Mouse (Mus musculus) spleen, adult 2 months (tissue): ENCODE results near the gene Psme4. TPM values are rescaled to one million over a fixed set of nuclear protein-coding genes. Genes with fewer than 3 reads are reported as not detected.
"Not testable (repeated sequence)": the region's sequence is repeated elsewhere in the genome, so short reads cannot be mapped to it uniquely, and the experiment has no call there.

Experiments
- DNase-seq, 2 experiments: peaks; one replicate each; pipeline versions ENCODE4 v3.0.0 to v3.0.0-alpha.2; 2012 to 2021; ENCODE audit warnings: low spot score in 2 of 2, low read depth in 1 of 2
- H3K27ac ChIP-seq: fragments of 200-500 bp; 2 replicates; pipeline ENCODE4 v1.5.1; 2012; ENCODE audit warnings: low read length, inconsistent platforms; ENCODE audit not compliant: insufficient read depth
- H3K27me3 ChIP-seq: fragments of 200-500 bp; 2 replicates; pipeline ENCODE4 v1.6.1; 2012; ENCODE audit warnings: mild to moderate bottlenecking, moderate library complexity, low read length, inconsistent platforms; ENCODE audit not compliant: control insufficient read depth, insufficient read depth
- H3K36me3 ChIP-seq: fragments of 200-500 bp; 2 replicates; pipeline ENCODE4 v1.6.1; 2012; ENCODE audit warnings: mild to moderate bottlenecking, low read length, inconsistent platforms; ENCODE audit not compliant: control insufficient read depth, insufficient read depth
- H3K4me1 ChIP-seq: fragments of 200-500 bp; 2 replicates; pipeline ENCODE4 v1.6.1; 2011; ENCODE audit warnings: inconsistent platforms; ENCODE audit not compliant: control insufficient read depth, insufficient read depth, insufficient read length
- H3K4me3 ChIP-seq: fragments of 200-500 bp; 2 replicates; pipeline ENCODE4 v1.5.1; 2011; ENCODE audit warnings: mild to moderate bottlenecking, inconsistent platforms; ENCODE audit not compliant: insufficient read depth, insufficient read length; ENCODE audit errors: extremely low read depth
- CTCF ChIP-seq: fragments of 200-500 bp; IDR thresholded peaks from 2 replicates; pipeline ENCODE4 v1.5.1; 2011; ENCODE audit warnings: mild to moderate bottlenecking, inconsistent platforms; ENCODE audit not compliant: insufficient read depth, insufficient read length, insufficient replicate concordance; ENCODE audit errors: extremely low read depth
- POLR2A ChIP-seq: fragments of 200-500 bp; IDR thresholded peaks from 2 replicates; pipeline ENCODE4 v1.6.1; 2011; ENCODE audit warnings: low read depth, low read length, inconsistent platforms
- WGBS: fragments of 180-500 bp; shearing (Covaris S2); methylation state at CpG from one replicate; pipeline ENCODE4 v1.1.7; 2018; 5-methylcytosine and 5-hydroxymethylcytosine counted together
- polyA plus RNA-seq: library from polyadenylated mRNA; depleted of rRNA; stranded (reverse); fragments of >200 nt; gene quantifications from 2 replicates; pipeline ENCODE4 v1.2.3, GENCODE M21; 2012

The Psme4 gene
- polyA plus RNA-seq, 1 experiment, result 4.3 TPM

- Histone ChIP-seq H3K27ac (no peak overlapping the region), H3K36me3 (no peaks in the 10 kb centered on the region), H3K4me1 (peaks cover 1% of the 10 kb centered on the region; the same call in 1 of the 2 replicates), H3K4me3 (no peak overlapping the region), H3K27me3 (peaks cover 3% of the 10 kb centered on the region)
- no peak for TF ChIP-seq POLR2A
- no peak for TF ChIP-seq CTCF
- DNase-seq, result no peak
- WGBS, result 93% methylated on average over 3 of the region's 3 CpGs
Measured at GRCm38 (mm10) chr11:30750039-30750823, 21.3 kb upstream of the Psme4 start.

- H3K4me1 ChIP-seq, result peaks cover 2% of the 10 kb centered on the region; the same call in 1 of the 2 replicates
- H3K27me3 ChIP-seq, result peaks cover 4% of the 10 kb centered on the region
- no peaks in the 10 kb centered on the region for H3K36me3 ChIP-seq
- no peak overlapping the region for H3K27ac ChIP-seq
- TF ChIP-seq CTCF (no peak), POLR2A (no peak)
- 93% methylated on average over 3 of the region's 3 CpGs for WGBS
- H3K4me3 ChIP-seq, result no peak overlapping the region
- DNase-seq, result no peak
Measured at GRCm38 (mm10) chr11:30752956-30753355, 18.6 kb upstream of the Psme4 start.

DNA sequence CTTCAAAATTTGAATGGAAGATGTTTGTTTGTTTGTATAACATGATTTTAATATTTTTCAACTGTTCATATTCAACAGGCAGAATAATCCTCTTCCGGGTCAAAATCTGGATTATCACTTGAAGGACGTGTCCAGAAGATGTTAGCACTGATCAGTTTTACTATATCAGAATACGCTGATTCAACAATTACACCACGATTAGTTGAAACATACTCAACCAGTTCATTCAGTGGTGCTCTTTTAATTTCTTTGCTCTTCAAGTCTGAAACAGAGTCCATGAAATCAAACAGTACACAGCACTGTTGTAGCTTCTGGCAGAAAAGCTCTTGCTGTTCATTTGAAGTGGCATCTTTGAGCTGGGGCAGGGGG lies 17.1 kb upstream of the Psme4 start:
- peak overlapping the region; percentile 4; the same call in 1 of the 2 replicates for H3K4me3 ChIP-seq
- 72% methylated on average over 4 of the region's 4 CpGs for WGBS
- H3K4me1 ChIP-seq, H3K27ac ChIP-seq, H3K36me3 ChIP-seq, DNase-seq, H3K27me3 ChIP-seq: not testable (repeated sequence)

DNA sequence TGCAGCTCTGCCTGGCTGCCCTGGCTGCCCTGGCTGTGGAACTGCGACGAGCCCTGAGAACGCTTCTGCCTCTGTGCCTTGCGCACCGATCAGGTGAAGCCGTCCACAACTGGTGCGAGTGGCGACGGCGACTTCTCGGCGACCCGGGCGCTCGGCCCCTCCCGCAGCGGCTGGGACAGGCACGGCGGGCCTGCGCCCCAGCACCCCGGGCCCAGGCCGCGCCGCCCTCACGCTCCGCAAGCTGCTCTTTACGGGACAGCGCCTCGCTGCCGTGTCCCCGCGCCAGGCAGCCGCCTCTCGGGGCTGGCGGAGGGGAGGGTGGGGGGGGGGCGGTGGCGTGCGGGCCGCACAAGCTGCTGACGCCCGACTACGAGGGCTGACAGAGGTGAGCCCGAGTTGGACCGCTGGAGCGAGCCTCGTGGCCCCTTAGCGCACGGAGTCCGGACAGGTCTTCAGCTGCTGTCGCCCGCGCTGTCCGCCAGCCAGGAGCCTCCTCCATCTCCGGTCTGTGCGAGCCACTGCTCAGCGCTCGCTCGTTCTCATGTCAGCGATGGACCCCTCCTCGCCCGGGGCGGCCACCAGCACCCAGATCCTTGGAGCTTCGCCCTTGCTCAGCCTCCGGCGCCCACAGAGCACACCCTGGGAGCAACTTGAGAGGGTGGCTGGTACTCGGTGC lies 16.5 kb upstream of the Psme4 start:
- no peak for DNase-seq
- peaks cover 4% of the 10 kb centered on the region for H3K27me3 ChIP-seq
- WGBS, result 3% methylated on average over 58 of the region's 66 CpGs
- no peak for TF ChIP-seq CTCF
- no peak for TF ChIP-seq POLR2A
- peak overlapping the region; percentile 4; the same call in 1 of the 2 replicates for H3K4me3 ChIP-seq
- H3K27ac ChIP-seq, result no peak overlapping the region
- H3K36me3 ChIP-seq, result no peaks in the 10 kb centered on the region
- H3K4me1 ChIP-seq, result peaks cover 2% of the 10 kb centered on the region; the same call in 1 of the 2 replicates

- no peak overlapping the region for H3K4me3 ChIP-seq
- H3K27me3 ChIP-seq, result no peaks in the 10 kb centered on the region
- H3K36me3 ChIP-seq, result no peaks in the 10 kb centered on the region
- H3K4me1 ChIP-seq, result no peaks in the 10 kb centered on the region
- DNase-seq, result no peak
- WGBS, result 85% methylated on average over 7 of the region's 7 CpGs
- no peak for TF ChIP-seq POLR2A
- TF ChIP-seq CTCF, result no peak
- H3K27ac ChIP-seq, result no peak overlapping the region
Measured at GRCm38 (mm10) chr11:30761381-30761780, 10.1 kb upstream of the Psme4 start.

- Histone ChIP-seq H3K27ac (no peak overlapping the region), H3K36me3 (no peaks in the 10 kb centered on the region), H3K27me3 (no peaks in the 10 kb centered on the region), H3K4me3 (no peak overlapping the region), H3K4me1 (no peaks in the 10 kb centered on the region)
- DNase-seq, result no peak
- TF ChIP-seq CTCF (no peak), POLR2A (no peak)
- 70% methylated on average over 1 of the region's 1 CpGs for WGBS
Measured at GRCm38 (mm10) chr11:30761891-30762290, 9.6 kb upstream of the Psme4 start.

DNA sequence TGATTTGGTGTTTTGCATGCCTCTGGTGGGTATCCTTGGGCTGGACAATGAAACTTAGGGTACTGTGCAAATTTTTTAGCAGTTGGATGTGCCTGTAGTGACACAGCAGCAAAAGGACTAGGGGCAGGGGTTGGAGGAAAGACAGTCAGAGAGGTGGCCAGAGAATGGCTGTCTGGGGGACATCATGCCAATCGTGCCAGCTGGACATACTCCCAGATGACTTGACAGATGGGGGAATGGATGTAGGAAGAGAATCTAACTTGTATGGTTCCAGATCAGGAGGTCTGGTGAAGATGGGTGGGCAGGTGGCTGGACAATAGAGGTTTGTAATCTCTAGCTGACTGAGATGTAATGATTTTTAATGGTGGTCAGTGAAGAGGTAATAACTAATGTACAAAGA lies 6.5 kb upstream of the Psme4 start:
- Histone ChIP-seq H3K4me1 (no peaks in the 10 kb centered on the region), H3K4me3 (no peak overlapping the region), H3K27ac (no peak overlapping the region), H3K36me3 (no peaks in the 10 kb centered on the region), H3K27me3 (no peaks in the 10 kb centered on the region)
- TF ChIP-seq POLR2A (no peak), CTCF (no peak)
- WGBS, result 86% methylated on average over 1 of the region's 1 CpGs
- DNase-seq, result no peak
